Mouse (Mus musculus): ENCODE measurements around the gene Metap1d. TPM values are rescaled to one million over a fixed set of nuclear protein-coding genes. Genes with fewer than 3 reads are reported as not detected.

Gene Metap1d
- total and polyA plus RNA-seq, 3 experiments, result 19.5 to 28.5 TPM; not detected in 1

GRCm38 (mm10) chr2:71479917-71480316 lies 26.8 kb downstream of the Metap1d start:
- Histone ChIP-seq H3K27me3 (ENCODE audit: control insufficient read depth in 1 of 2, insufficient read depth in 2 of 2, low read length in 2 of 2) (no peaks in the 10 kb centered on the region), H3K36me3 (ENCODE audit: control insufficient read depth in 1 of 2, insufficient read depth in 2 of 2, low read length in 2 of 2) (peaks cover 0 to 6% of the 10 kb centered on the region in 2 experiments; a peak in 2 of 4 replicates), H3K4me3 (ENCODE audit: control insufficient read depth in 1 of 2, insufficient read depth in 1 of 2, low read depth in 2 of 2, low read length in 2 of 2) (no peak overlapping the region), H3K9ac (ENCODE audit: control insufficient read depth, low read depth, low read length, poor library complexity, severe bottlenecking) (no peak overlapping the region), H3K4me1 (ENCODE audit: control insufficient read depth in 1 of 2, insufficient read depth in 2 of 2, low read length in 2 of 2) (peaks cover 0 to 7% of the 10 kb centered on the region in 2 experiments; a peak in 3 of 4 replicates), H3K27ac (ENCODE audit: control insufficient read depth, low read depth, low read length) (no peak overlapping the region), H3K79me2 (ENCODE audit: control insufficient read depth, insufficient read depth, low read length, poor library complexity) (no peaks in the 10 kb centered on the region), H3K9me3 (replicated peaks; ENCODE audit: insufficient read depth, low read length) (no peaks in the 10 kb centered on the region)
- no peak for DNase-seq (ENCODE audit: low read depth, low spot score)
- no peak for TF ChIP-seq MAX (IDR thresholded peaks at IDR 0.05; ENCODE audit: low read length)
- no peak for TF ChIP-seq ZC3H11A (IDR thresholded peaks at IDR 0.05; ENCODE audit: low read depth, low read length)
- no peak for TF ChIP-seq NELFE (IDR thresholded peaks at IDR 0.05; ENCODE audit: low read depth, low read length)
- TF ChIP-seq BHLHE40 (IDR thresholded peaks at IDR 0.05; ENCODE audit: borderline replicate concordance, low read depth, low read length), result no peak

- Histone ChIP-seq H3K36me3 (ENCODE audit: control insufficient read depth in 1 of 2, insufficient read depth in 2 of 2, low read length in 2 of 2) (peaks cover 0 to 6% of the 10 kb centered on the region in 2 experiments; a peak in 2 of 4 replicates), H3K27ac (ENCODE audit: control insufficient read depth, low read depth, low read length) (no peak overlapping the region), H3K4me3 (ENCODE audit: control insufficient read depth in 1 of 2, insufficient read depth in 1 of 2, low read depth in 2 of 2, low read length in 2 of 2) (no peak overlapping the region), H3K4me1 (ENCODE audit: control insufficient read depth in 1 of 2, insufficient read depth in 2 of 2, low read length in 2 of 2) (peaks cover 0 to 7% of the 10 kb centered on the region in 2 experiments; a peak in 3 of 4 replicates), H3K27me3 (ENCODE audit: control insufficient read depth in 1 of 2, insufficient read depth in 2 of 2, low read length in 2 of 2) (no peaks in the 10 kb centered on the region), H3K9ac (ENCODE audit: control insufficient read depth, low read depth, low read length, poor library complexity, severe bottlenecking) (no peak overlapping the region), H3K79me2 (ENCODE audit: control insufficient read depth, insufficient read depth, low read length, poor library complexity) (no peaks in the 10 kb centered on the region), H3K9me3 (replicated peaks; ENCODE audit: insufficient read depth, low read length) (no peaks in the 10 kb centered on the region)
- peak; percentile 85 for DNase-seq (ENCODE audit: low read depth, low spot score)
- TF ChIP-seq ZKSCAN1 (IDR thresholded peaks at IDR 0.05; ENCODE audit: low read depth, low read length), result no peak
- peak; percentile 95 for TF ChIP-seq MAFK (IDR thresholded peaks at IDR 0.05; ENCODE audit: borderline replicate concordance, low read depth, low read length)
- no peak for TF ChIP-seq TAL1 (IDR thresholded peaks at IDR 0.05; ENCODE audit: low read length)
- TF ChIP-seq GATA1 (IDR thresholded peaks at IDR 0.05; ENCODE audit: low read depth, low read length), result no peak
- no peak for TF ChIP-seq RAD21 (IDR thresholded peaks at IDR 0.05; ENCODE audit: low read depth, low read length)
- TF ChIP-seq BHLHE40 (IDR thresholded peaks at IDR 0.05; ENCODE audit: borderline replicate concordance, low read depth, low read length), result peak; percentile 45; the same call in 1 of the 2 replicates
- peak; percentile 91 for TF ChIP-seq MAX (IDR thresholded peaks at IDR 0.05; ENCODE audit: low read length)
- TF ChIP-seq POLR2AphosphoS5 (IDR thresholded peaks at IDR 0.05; ENCODE audit: borderline replicate concordance, low read depth, low read length), result no peak
- no peak for TF ChIP-seq USF2 (IDR thresholded peaks at IDR 0.05; ENCODE audit: borderline replicate concordance in 1 of 2, insufficient read depth in 1 of 2, low read depth in 1 of 2, low read length in 2 of 2)
- TF ChIP-seq RCOR1 (IDR thresholded peaks at IDR 0.05; ENCODE audit: low read depth, low read length), result peak; percentile 98
- no peak for TF ChIP-seq UBTF (IDR thresholded peaks at IDR 0.05; ENCODE audit: borderline replicate concordance, insufficient read depth, low read depth, low read length)
- no peak for TF ChIP-seq KAT2A (conservative IDR thresholded peaks at IDR 0.05; ENCODE audit: low read depth, low read length)
- TF ChIP-seq CTCF (IDR thresholded peaks at IDR 0.05 in 2 of 3, conservative IDR thresholded peaks at IDR 0.05 in 1 of 3; ENCODE audit: control insufficient read depth in 1 of 3, insufficient read depth in 1 of 3, low read depth in 2 of 3, low read length in 3 of 3, poor library complexity in 1 of 3, severe bottlenecking in 1 of 3), result no peak
- peak; percentile 35; the same call in 1 of the 2 replicates for TF ChIP-seq GABPA (IDR thresholded peaks at IDR 0.05; ENCODE audit: low read depth, low read length)
- TF ChIP-seq JUND (IDR thresholded peaks at IDR 0.05; ENCODE audit: low read depth, low read length), result no peak
- TF ChIP-seq ELF1 (IDR thresholded peaks at IDR 0.05; ENCODE audit: low read depth, low read length), result no peak
- TF ChIP-seq EP300 (IDR thresholded peaks at IDR 0.05; ENCODE audit: low read depth in 1 of 2, low read length in 2 of 2), result peak; percentile 26 to 34; a peak in 2 of 4 replicates
- no peak for TF ChIP-seq HCFC1 (IDR thresholded peaks at IDR 0.05; ENCODE audit: low read depth, low read length)
- no peak for TF ChIP-seq ZC3H11A (IDR thresholded peaks at IDR 0.05; ENCODE audit: low read depth, low read length)
- no peak for TF ChIP-seq TBP (IDR thresholded peaks at IDR 0.05; ENCODE audit: low read depth, low read length)
- TF ChIP-seq POLR2A (IDR thresholded peaks at IDR 0.05; ENCODE audit: control insufficient read depth in 1 of 2, insufficient read depth in 1 of 2, low read depth in 1 of 2, low read length in 2 of 2, poor library complexity in 1 of 2), result no peak
- TF ChIP-seq MYB (IDR thresholded peaks at IDR 0.05; ENCODE audit: low read depth, low read length), result no peak
- TF ChIP-seq ETS1 (IDR thresholded peaks at IDR 0.05; ENCODE audit: low read depth, low read length), result peak; percentile 62; the same call in 1 of the 2 replicates
These were observed 28.7 kb downstream of the Metap1d start for GRCm38 (mm10) chr2:71481825-71482224.

Data from MEL (cell line).